Mouse (Mus musculus): Measurements from ENCODE around the gene Banf1. TPM values are rescaled to one million over a fixed set of nuclear protein-coding genes. Genes with fewer than 3 reads are reported as not detected.

Gene Banf1
- polyA plus RNA-seq, 1 experiment from 2014 or later, result 164 TPM

GRCm38 (mm10) chr19:5388011-5388441 is 21.1 kb upstream of the Banf1 start:
- Histone ChIP-seq H3K4me2 (ENCODE audit: low read depth, low read length) (peak overlapping the region; percentile 77), H3K27me3 (ENCODE audit: insufficient read depth, low read length) (no peaks in the 10 kb centered on the region), H3K4me3 (ENCODE audit: low read depth, low read length) (peak overlapping the region; percentile 85), H3K9ac (replicated peaks) (peak overlapping the region; percentile 90), H3K9me3 (ENCODE audit: low read length) (no peaks in the 10 kb centered on the region), H3K4me1 (ENCODE audit: insufficient read depth) (peaks cover 36% of the 10 kb centered on the region), H3K36me3 (replicated peaks; ENCODE audit: insufficient read depth, low read length) (peaks cover 27% of the 10 kb centered on the region), H3K27ac (ENCODE audit: low read depth) (peak overlapping the region; percentile 87)
- under 1% methylated on average over 42 of the region's 43 CpGs for WGBS (ENCODE audit: insufficient replicate concordance)
- no peak for TF ChIP-seq CTCF (IDR thresholded peaks at IDR 0.05; ENCODE audit: low read depth)
- no peak for TF ChIP-seq EP300 (IDR thresholded peaks at IDR 0.05; ENCODE audit: low read depth)
- ATAC-seq (peak; percentile 54), DNase-seq (peak; percentile 66)

GRCm38 (mm10) chr19:5384715-5385114 is 17.7 kb upstream of the Banf1 start:
- DNase-seq (no peak), ATAC-seq (no peak)
- no peaks in the 10 kb centered on the region for H3K9me3 ChIP-seq (ENCODE audit: low read length)
- WGBS (ENCODE audit: insufficient replicate concordance), result 82% methylated on average over 8 of the region's 8 CpGs
- TF ChIP-seq CTCF (IDR thresholded peaks at IDR 0.05; ENCODE audit: low read depth), result no peak
- TF ChIP-seq EP300 (IDR thresholded peaks at IDR 0.05; ENCODE audit: low read depth), result no peak
- no peak overlapping the region for H3K27ac ChIP-seq (ENCODE audit: low read depth)
- peaks cover 61% of the 10 kb centered on the region for H3K36me3 ChIP-seq (replicated peaks; ENCODE audit: insufficient read depth, low read length)
- H3K4me1 ChIP-seq (ENCODE audit: insufficient read depth), result peaks cover 26% of the 10 kb centered on the region
- H3K4me3 ChIP-seq (ENCODE audit: low read depth, low read length), result no peak overlapping the region
- H3K9ac ChIP-seq (replicated peaks), result no peak overlapping the region
- no peak overlapping the region for H3K4me2 ChIP-seq (ENCODE audit: low read depth, low read length)
- H3K27me3 ChIP-seq (ENCODE audit: insufficient read depth, low read length), result no peaks in the 10 kb centered on the region

GRCm38 (mm10) chr19:5383326-5383725 is 16.4 kb upstream of the Banf1 start:
- ATAC-seq, result no peak
- 91% methylated on average over 12 of the region's 12 CpGs for WGBS (ENCODE audit: insufficient replicate concordance)
- peaks cover 74% of the 10 kb centered on the region for H3K36me3 ChIP-seq (replicated peaks; ENCODE audit: insufficient read depth, low read length)

DNA sequence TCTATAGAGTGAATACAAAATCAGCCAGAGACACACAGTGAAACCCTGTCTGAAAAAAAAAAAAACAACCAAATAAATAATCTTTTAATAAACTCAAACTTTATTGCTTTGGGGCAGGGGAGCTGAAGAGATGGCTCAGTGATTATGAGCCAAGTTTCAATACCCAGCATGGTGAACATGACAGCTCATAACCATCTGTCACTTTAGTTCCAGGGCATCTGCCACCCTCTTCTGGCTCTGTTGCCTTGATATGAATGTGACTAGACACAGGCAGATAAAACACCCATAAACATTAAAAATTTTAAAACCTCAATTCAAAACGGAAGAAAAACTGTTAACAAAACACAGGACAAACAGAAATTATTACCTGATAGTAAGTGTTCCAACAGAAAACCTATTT is 10.5 kb upstream of the Banf1 start:
- DNase-seq (no peak), ATAC-seq (no peak)
- no peak for TF ChIP-seq CTCF (IDR thresholded peaks at IDR 0.05; ENCODE audit: low read depth)
- no peak for TF ChIP-seq EP300 (IDR thresholded peaks at IDR 0.05; ENCODE audit: low read depth)
- Histone ChIP-seq H3K4me3 (ENCODE audit: low read depth, low read length) (no peak overlapping the region), H3K4me1 (ENCODE audit: insufficient read depth) (no peaks in the 10 kb centered on the region), H3K36me3 (replicated peaks; ENCODE audit: insufficient read depth, low read length) (peaks cover 50% of the 10 kb centered on the region), H3K9ac (replicated peaks) (no peak overlapping the region), H3K27ac (ENCODE audit: low read depth) (no peak overlapping the region), H3K27me3 (ENCODE audit: insufficient read depth, low read length) (no peaks in the 10 kb centered on the region), H3K9me3 (ENCODE audit: low read length) (no peaks in the 10 kb centered on the region), H3K4me2 (ENCODE audit: low read depth, low read length) (no peak overlapping the region)
- 79% methylated on average over 1 of the region's 1 CpGs for WGBS (ENCODE audit: insufficient replicate concordance)

More at GRCm38 (mm10) chr19:5383326-5383725, 16.4 kb upstream of the Banf1 start:
- H3K9me3 ChIP-seq (ENCODE audit: low read length), result no peaks in the 10 kb centered on the region
- H3K4me2 ChIP-seq (ENCODE audit: low read depth, low read length), result no peak overlapping the region
- H3K27ac ChIP-seq (ENCODE audit: low read depth), result no peak overlapping the region
- H3K4me1 ChIP-seq (ENCODE audit: insufficient read depth), result peaks cover 17% of the 10 kb centered on the region
- H3K4me3 ChIP-seq (ENCODE audit: low read depth, low read length), result no peak overlapping the region
- no peak overlapping the region for H3K9ac ChIP-seq (replicated peaks)
- no peak for DNase-seq
- TF ChIP-seq EP300 (IDR thresholded peaks at IDR 0.05; ENCODE audit: low read depth) (no peak), CTCF (IDR thresholded peaks at IDR 0.05; ENCODE audit: low read depth) (no peak)
- no peaks in the 10 kb centered on the region for H3K27me3 ChIP-seq (ENCODE audit: insufficient read depth, low read length)

- ATAC-seq, result no peak
- H3K27me3 ChIP-seq (ENCODE audit: insufficient read depth, low read length), result no peaks in the 10 kb centered on the region
Measured at GRCm38 (mm10) chr19:5374748-5375147, 7.8 kb upstream of the Banf1 start.

DNA sequence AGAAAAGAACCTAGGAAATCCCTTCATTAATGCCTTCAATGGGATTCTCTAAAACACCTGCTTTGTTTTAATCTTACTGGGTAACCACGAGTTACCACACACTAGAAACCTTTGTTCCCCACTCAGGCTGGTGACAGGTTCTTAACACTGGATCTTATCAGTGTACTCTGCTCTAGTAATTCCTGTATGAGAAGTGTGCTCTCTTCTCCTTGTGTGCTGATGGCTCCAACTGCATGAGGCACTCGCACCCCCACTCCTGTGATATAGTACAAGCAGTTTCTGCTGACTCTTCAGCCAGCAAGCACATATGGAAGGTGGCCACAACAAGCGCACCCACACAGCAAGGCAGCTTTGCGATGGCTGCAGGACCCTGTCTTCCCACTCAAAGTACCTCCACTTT is 7.2 kb upstream of the Banf1 start:
- ATAC-seq, result no peak
- 80% methylated on average over 4 of the region's 4 CpGs for WGBS (ENCODE audit: insufficient replicate concordance)
- H3K36me3 ChIP-seq (replicated peaks; ENCODE audit: insufficient read depth, low read length), result peaks cover 47% of the 10 kb centered on the region
- H3K9me3 ChIP-seq (ENCODE audit: low read length), result no peaks in the 10 kb centered on the region
- H3K27me3 ChIP-seq (ENCODE audit: insufficient read depth, low read length), result no peaks in the 10 kb centered on the region
- no peak for TF ChIP-seq CTCF (IDR thresholded peaks at IDR 0.05; ENCODE audit: low read depth)
- TF ChIP-seq EP300 (IDR thresholded peaks at IDR 0.05; ENCODE audit: low read depth), result no peak
- DNase-seq, result no peak
- H3K27ac ChIP-seq (ENCODE audit: low read depth), result no peak overlapping the region
- no peak overlapping the region for H3K4me3 ChIP-seq (ENCODE audit: low read depth, low read length)
- no peak overlapping the region for H3K4me2 ChIP-seq (ENCODE audit: low read depth, low read length)
- H3K4me1 ChIP-seq (ENCODE audit: insufficient read depth), result no peaks in the 10 kb centered on the region
- H3K9ac ChIP-seq (replicated peaks), result no peak overlapping the region

More at GRCm38 (mm10) chr19:5374748-5375147, 7.8 kb upstream of the Banf1 start:
- Histone ChIP-seq H3K9ac (replicated peaks) (no peak overlapping the region), H3K4me1 (ENCODE audit: insufficient read depth) (no peaks in the 10 kb centered on the region), H3K9me3 (ENCODE audit: low read length) (no peaks in the 10 kb centered on the region), H3K36me3 (replicated peaks; ENCODE audit: insufficient read depth, low read length) (peaks cover 47% of the 10 kb centered on the region), H3K4me2 (ENCODE audit: low read depth, low read length) (no peak overlapping the region), H3K27ac (ENCODE audit: low read depth) (no peak overlapping the region), H3K4me3 (ENCODE audit: low read depth, low read length) (no peak overlapping the region)
- TF ChIP-seq CTCF (IDR thresholded peaks at IDR 0.05; ENCODE audit: low read depth) (no peak), EP300 (IDR thresholded peaks at IDR 0.05; ENCODE audit: low read depth) (no peak)
- 59% methylated on average over 4 of the region's 4 CpGs for WGBS (ENCODE audit: insufficient replicate concordance)
- no peak for DNase-seq

DNA sequence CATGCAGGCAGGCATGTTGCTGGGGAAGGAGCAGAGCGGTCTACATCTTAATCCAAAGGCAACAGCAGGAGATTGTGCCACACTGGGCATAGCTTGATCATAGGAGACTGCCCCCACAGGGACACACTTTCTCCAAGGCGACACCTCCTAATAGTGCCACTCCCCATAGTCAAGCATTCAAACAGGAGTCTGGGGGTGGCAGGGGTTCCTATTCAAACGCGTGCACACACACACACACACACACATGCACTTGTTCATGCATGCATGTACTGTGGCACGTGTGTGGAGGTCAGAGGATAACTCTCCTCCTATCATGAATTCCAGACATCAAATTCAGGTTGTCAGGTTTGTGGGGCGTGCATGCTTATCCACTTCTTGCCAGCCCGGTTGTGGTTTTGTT is 5.8 kb upstream of the Banf1 start:
- Histone ChIP-seq H3K4me2 (ENCODE audit: low read depth, low read length) (no peak overlapping the region), H3K4me3 (ENCODE audit: low read depth, low read length) (no peak overlapping the region), H3K27me3 (ENCODE audit: insufficient read depth, low read length) (no peaks in the 10 kb centered on the region), H3K4me1 (ENCODE audit: insufficient read depth) (peaks cover 6% of the 10 kb centered on the region), H3K27ac (ENCODE audit: low read depth) (no peak overlapping the region), H3K9ac (replicated peaks) (no peak overlapping the region), H3K36me3 (replicated peaks; ENCODE audit: insufficient read depth, low read length) (peaks cover 40% of the 10 kb centered on the region), H3K9me3 (ENCODE audit: low read length) (no peaks in the 10 kb centered on the region)
- no peak for TF ChIP-seq CTCF (IDR thresholded peaks at IDR 0.05; ENCODE audit: low read depth)
- TF ChIP-seq EP300 (IDR thresholded peaks at IDR 0.05; ENCODE audit: low read depth), result no peak
- 87% methylated on average over 7 of the region's 7 CpGs for WGBS (ENCODE audit: insufficient replicate concordance)
- DNase-seq (no peak), ATAC-seq (no peak)

All from liver, postnatal 0 days (tissue).